Mouse (Mus musculus) heart, adult 18-20 months (tissue): ENCODE measurements at regions not wholly inside any gene's neighbourhood (a gene's known extent, or its start where the extent isn't known, plus 50 kb on each side); places are given as distances from the start of the nearest gene placed in this dataset.

Source experiments
- DNase-seq, 2 experiments: peaks; one replicate each; pipeline ENCODE4 v3.0.0; 2021 to 2022; ENCODE audit warnings: mixed read lengths in 1 of 2

- peak in 1 of 2 experiments; percentile 8 for DNase-seq
These were observed 59.8 kb upstream of the Nrg3 start for GRCm38 (mm10) chr14:39532689-39533088.
